Mouse (Mus musculus) lung, embryonic 14.5 days (tissue): ENCODE measurements at regions not wholly inside any gene's neighbourhood (a gene's known extent, or its start where the extent isn't known, plus 50 kb on each side); places are given as distances from the start of the nearest gene placed in this dataset.
"Not testable (repeated sequence)": the region's sequence is repeated elsewhere in the genome, so short reads cannot be mapped to it uniquely, and the experiment has no call there.

Experiments
- ATAC-seq: fragments of 200-750 bp; cut with Nextera tagmentation; 2 replicates; pipeline ENCODE4 v1.8.0; 2017; ENCODE audit warnings: mild to moderate bottlenecking, moderate TSS enrichment, moderate library complexity; ENCODE audit not compliant: insufficient read depth
- DNase-seq: peaks from one replicate; pipeline ENCODE4 v3.0.0-alpha.2; 2015
- H3K27ac ChIP-seq: fragments of 300-500 bp; sonication (generic); 2 replicates; pipeline ENCODE4 v1.5.1; 2014; ENCODE audit warnings: low read depth, mild to moderate bottlenecking, moderate library complexity
- H3K27me3 ChIP-seq: fragments of 300-500 bp; sonication (generic); 2 replicates; pipeline ENCODE4 v1.6.1; 2014; ENCODE audit warnings: low read length, control low read depth; ENCODE audit not compliant: insufficient read depth
- H3K36me3 ChIP-seq: fragments of 300-500 bp; sonication (generic); 2 replicates; pipeline ENCODE4 v1.6.1; 2014; ENCODE audit warnings: control low read depth; ENCODE audit not compliant: insufficient read depth
- H3K4me1 ChIP-seq: fragments of 300-500 bp; sonication (generic); 2 replicates; pipeline ENCODE4 v1.6.1; 2014; ENCODE audit warnings: antibody characterized with exemption, control low read depth; ENCODE audit not compliant: insufficient read depth
- H3K4me2 ChIP-seq: fragments of 300-500 bp; sonication (generic); 2 replicates; pipeline ENCODE4 v1.6.1; 2014; ENCODE audit warnings: mild to moderate bottlenecking
- H3K4me3 ChIP-seq: fragments of 300-500 bp; sonication (generic); 2 replicates; pipeline ENCODE4 v1.5.1; 2014; ENCODE audit warnings: low read depth, low read length
- H3K9ac ChIP-seq: fragments of 300-500 bp; sonication (generic); 2 replicates; pipeline ENCODE4 v1.6.1; 2014
- H3K9me3 ChIP-seq: fragments of 300-500 bp; sonication (generic); 2 replicates; pipeline ENCODE4 v1.6.1; 2016; ENCODE audit warnings: low read depth, low read length, control low read depth
- CTCF ChIP-seq: IDR thresholded peaks from 2 replicates; pipeline ENCODE4 v1.5.1; 2016; ENCODE audit warnings: antibody characterized with exemption, low read depth
- WGBS: fragments of 180-500 bp; shearing (Covaris S2); extraction: QIAGEN DNeasy Blood & Tissue Kit; methylation state at CpG from one replicate; pipeline ENCODE4 v1.1.7; 2014; 5-methylcytosine and 5-hydroxymethylcytosine counted together

DNA sequence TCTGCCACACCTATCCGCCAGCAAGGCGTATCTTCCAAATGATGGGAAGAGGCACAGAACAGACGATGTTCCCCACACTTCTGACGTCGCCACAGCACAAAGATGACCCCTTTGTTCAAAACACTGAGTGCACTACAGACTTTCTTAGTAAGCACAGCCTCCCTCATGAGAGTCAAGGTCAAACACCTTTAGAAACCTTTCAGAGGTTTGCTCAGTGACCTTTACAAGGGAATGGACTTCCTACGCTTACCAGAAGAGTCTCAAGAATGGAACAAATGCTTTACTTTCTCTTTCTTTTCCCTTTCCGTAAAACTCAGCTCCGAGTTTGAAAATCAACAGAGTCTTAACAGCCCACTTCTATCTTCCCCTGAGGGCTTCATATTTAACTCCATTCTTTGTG is 283.4 kb downstream of the Nkx6-1 start:
- no peaks in the 10 kb centered on the region for H3K9me3 ChIP-seq
- ATAC-seq: no peak
- no peak overlapping the region for H3K4me3 ChIP-seq
- H3K4me2 ChIP-seq: no peak overlapping the region
- no peaks in the 10 kb centered on the region for H3K4me1 ChIP-seq
- no peaks in the 10 kb centered on the region for H3K27me3 ChIP-seq
- no peak for DNase-seq
- no peak overlapping the region for H3K27ac ChIP-seq
- 76% methylated on average over 8 of the region's 8 CpGs for WGBS
- H3K36me3 ChIP-seq: no peaks in the 10 kb centered on the region
- no peak for TF ChIP-seq CTCF
- H3K9ac ChIP-seq: no peak overlapping the region

GRCm38 (mm10) chr5:101376657-101377056 is 288.1 kb downstream of the Nkx6-1 start:
- H3K27me3 ChIP-seq: peaks cover 9% of the 10 kb centered on the region; the same call in 1 of the 2 replicates
- H3K4me1 ChIP-seq: no peaks in the 10 kb centered on the region
- no peak overlapping the region for H3K4me3 ChIP-seq
- H3K27ac ChIP-seq: no peak overlapping the region
- 77% methylated on average over 6 of the region's 6 CpGs for WGBS
- no peaks in the 10 kb centered on the region for H3K36me3 ChIP-seq
- DNase-seq (no peak), ATAC-seq (no peak)
- H3K4me2 ChIP-seq: no peak overlapping the region
- no peak overlapping the region for H3K9ac ChIP-seq
- no peak for TF ChIP-seq CTCF
- no peaks in the 10 kb centered on the region for H3K9me3 ChIP-seq

- TF ChIP-seq CTCF: no peak
- whole genome bisulfite sequencing: 71% methylated on average over 2 of the region's 2 CpGs
- Histone ChIP-seq H3K4me2 (no peak overlapping the region), H3K4me1 (no peaks in the 10 kb centered on the region), H3K36me3 (no peaks in the 10 kb centered on the region), H3K27me3 (peaks cover 16% of the 10 kb centered on the region; the same call in 1 of the 2 replicates), H3K27ac (no peak overlapping the region), H3K9me3 (no peaks in the 10 kb centered on the region), H3K4me3 (no peak overlapping the region), H3K9ac (no peak overlapping the region)
- no peak for DNase-seq
- no peak for ATAC-seq
Measured at GRCm38 (mm10) chr5:101374129-101374528, 290.7 kb downstream of the Nkx6-1 start.

- no peaks in the 10 kb centered on the region for H3K9me3 ChIP-seq
- H3K27me3 ChIP-seq: peaks cover 28% of the 10 kb centered on the region
- DNase-seq (no peak), ATAC-seq (no peak)
- H3K4me3 ChIP-seq: no peak overlapping the region
- no peaks in the 10 kb centered on the region for H3K36me3 ChIP-seq
- TF ChIP-seq CTCF: no peak
- no peak overlapping the region for H3K4me2 ChIP-seq
- WGBS: 41% methylated on average over 8 of the region's 8 CpGs
- H3K27ac ChIP-seq: no peak overlapping the region
- no peak overlapping the region for H3K9ac ChIP-seq
- H3K4me1 ChIP-seq: no peaks in the 10 kb centered on the region
Measured at GRCm38 (mm10) chr5:101372204-101372603, 292.6 kb downstream of the Nkx6-1 start.

- Histone ChIP-seq H3K36me3 (no peaks in the 10 kb centered on the region), H3K4me1 (no peaks in the 10 kb centered on the region), H3K27ac (no peak overlapping the region), H3K9ac (no peak overlapping the region), H3K4me3 (no peak overlapping the region), H3K27me3 (peaks cover 33% of the 10 kb centered on the region), H3K4me2 (peak overlapping the region; percentile 36), H3K9me3 (no peaks in the 10 kb centered on the region)
- TF ChIP-seq CTCF: peak; percentile 81
- peak; percentile 87 for DNase-seq
- 2% methylated on average over 11 of the region's 11 CpGs for WGBS
- ATAC-seq: peak; percentile 88
Measured at GRCm38 (mm10) chr5:101365364-101365763, 299.4 kb downstream of the Nkx6-1 start.

DNA sequence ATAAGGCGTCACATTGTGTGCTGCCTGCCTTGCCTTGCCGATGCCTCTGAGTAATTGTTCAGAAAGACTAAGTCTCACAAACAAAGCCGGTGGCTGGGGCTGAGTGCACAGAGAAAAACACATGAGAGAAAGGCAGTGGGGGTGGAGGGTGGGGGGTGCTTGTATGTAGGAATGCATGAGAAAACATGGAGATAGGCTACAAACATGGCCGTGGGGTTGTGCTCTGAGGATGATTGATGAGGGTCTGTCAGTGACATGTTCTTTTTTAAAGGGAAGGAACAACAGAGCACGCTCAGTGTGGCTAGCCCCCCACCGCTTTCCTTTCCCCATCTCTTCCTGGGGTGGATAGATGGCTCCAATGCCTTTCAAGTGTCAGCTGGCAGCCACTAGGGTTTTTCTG is 304.8 kb downstream of the Nkx6-1 start:
- Histone ChIP-seq H3K4me3 (no peak overlapping the region), H3K27me3 (0 out of 2 replicates have a peak, but pooled peaks cover 3% of the 10 kb centered on the region), H3K9ac (no peak overlapping the region), H3K4me1 (no peaks in the 10 kb centered on the region), H3K4me2 (no peak overlapping the region), H3K9me3 (no peaks in the 10 kb centered on the region), H3K27ac (no peak overlapping the region), H3K36me3 (no peaks in the 10 kb centered on the region)
- TF ChIP-seq CTCF: no peak
- no peak for ATAC-seq
- DNase-seq: no peak
- 40% methylated on average over 6 of the region's 6 CpGs for WGBS

- 71% methylated on average over 3 of the region's 3 CpGs for WGBS
Measured at GRCm38 (mm10) chr5:101345406-101345805, 319.4 kb downstream of the Nkx6-1 start.

DNA sequence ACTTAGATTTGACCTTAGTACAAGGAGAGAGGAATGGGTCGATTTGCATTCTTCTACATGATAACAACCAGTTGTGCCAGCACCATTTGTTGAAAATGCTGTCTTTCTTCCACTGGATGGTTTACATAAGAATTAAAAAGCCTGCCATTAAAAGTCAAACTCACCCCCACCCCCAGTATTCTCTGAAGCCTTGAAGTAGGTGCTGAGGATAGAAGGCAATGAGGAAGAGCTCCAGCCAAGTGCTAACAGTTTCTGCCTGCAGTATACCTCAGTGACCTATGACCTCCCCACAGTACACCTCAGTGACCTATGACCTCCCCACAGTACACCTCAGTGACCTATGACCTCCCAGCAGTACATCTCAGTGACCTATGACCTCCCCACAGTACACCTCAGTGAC is 328.4 kb downstream of the Nkx6-1 start:
- not testable (repeated sequence) for H3K27me3 ChIP-seq, H3K27ac ChIP-seq, ATAC-seq, H3K4me1 ChIP-seq, H3K36me3 ChIP-seq, H3K9me3 ChIP-seq, H3K4me2 ChIP-seq, H3K4me3 ChIP-seq, H3K9ac ChIP-seq, DNase-seq
- WGBS: no CpG with 5 or more reads among the region's 1 CpGs

More at GRCm38 (mm10) chr5:101345406-101345805, 319.4 kb downstream of the Nkx6-1 start:
- Histone ChIP-seq H3K4me2 (no peak overlapping the region), H3K4me1 (no peaks in the 10 kb centered on the region), H3K36me3 (no peaks in the 10 kb centered on the region), H3K9me3 (no peaks in the 10 kb centered on the region), H3K9ac (no peak overlapping the region), H3K27ac (no peak overlapping the region), H3K4me3 (no peak overlapping the region), H3K27me3 (no peaks in the 10 kb centered on the region)
- ATAC-seq (no peak), DNase-seq (no peak)
- TF ChIP-seq CTCF: no peak
